Mouse (Mus musculus) neutrophil, adult 5-6 weeks (primary cell): Measurements from ENCODE around the gene Tmpo. TPM values are rescaled to one million over a fixed set of nuclear protein-coding genes. Genes with fewer than 3 reads are reported as not detected.
A peak's percentile ranks its signal among the peaks of the same experiment; 100 is the strongest.

Experiments
- ATAC-seq: fragments of 151-379, 151-347 bp; 2 replicates; pipeline ENCODE4 v1.8.0; 2017; ENCODE audit warnings: mild to moderate bottlenecking, moderate TSS enrichment; ENCODE audit not compliant: insufficient number of reproducible peaks, poor library complexity, low FRiP score, severe bottlenecking; ENCODE audit errors: extremely low read depth
- total RNA-seq: library from RNA; stranded (forward); fragments of 200-1000 nt; gene quantifications from 2 replicates; pipeline ENCODE4 v1.2.3, GENCODE M21; 2017

The Tmpo gene
- total RNA-seq, 1 experiment from 2014 or later, result 326 TPM

DNA sequence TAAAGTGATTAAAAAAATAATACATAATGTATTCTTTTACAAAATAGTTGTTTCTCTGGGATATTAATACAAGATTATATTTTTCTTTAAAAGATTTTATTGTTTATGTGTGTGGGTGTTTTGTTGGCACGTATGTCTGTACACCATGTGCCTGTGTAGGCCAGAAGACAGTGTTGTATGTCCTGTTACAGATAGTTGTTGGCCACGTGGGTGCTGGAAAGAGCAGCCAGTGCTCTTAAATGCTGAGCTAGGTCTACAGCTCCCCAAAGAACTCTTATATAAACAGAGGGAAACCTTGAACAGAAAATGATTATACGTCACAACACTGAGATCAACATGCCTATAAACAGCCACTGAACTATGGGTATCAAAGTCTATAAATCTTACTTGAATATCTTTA, 16.6 kb downstream of the Tmpo start:
- no peak for ATAC-seq

DNA sequence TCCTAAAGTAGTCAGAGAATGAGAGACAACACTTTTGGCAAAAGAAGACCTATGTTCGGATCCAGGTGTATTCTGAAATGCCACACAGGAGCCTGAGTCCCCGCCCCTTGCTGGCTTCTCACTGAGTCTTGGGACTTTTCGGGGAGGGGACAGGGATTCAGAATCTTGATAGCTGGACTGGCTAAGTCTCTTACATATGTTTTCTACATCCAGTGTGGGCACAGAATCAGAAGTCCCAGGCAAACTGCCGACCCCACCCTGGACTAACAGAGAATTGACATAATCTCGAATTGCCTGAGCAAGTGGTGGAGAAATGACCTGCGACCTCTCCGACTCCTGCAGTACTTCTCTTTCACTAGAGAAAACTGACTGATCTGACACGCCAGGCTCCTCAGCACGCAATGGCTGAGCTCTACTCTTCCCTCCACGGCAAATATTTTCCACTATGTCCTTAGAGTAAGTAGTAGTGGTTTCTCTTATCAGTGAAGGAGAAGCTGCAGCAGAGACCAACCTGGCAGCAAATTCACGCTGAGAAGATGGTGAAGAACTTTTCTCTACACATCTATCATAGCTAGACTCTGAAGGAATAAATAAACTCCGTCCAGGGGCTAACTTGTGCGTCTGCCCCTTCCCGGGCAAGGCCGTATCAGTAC, 18.5 kb downstream of the Tmpo start:
- ATAC-seq, result no peak

DNA sequence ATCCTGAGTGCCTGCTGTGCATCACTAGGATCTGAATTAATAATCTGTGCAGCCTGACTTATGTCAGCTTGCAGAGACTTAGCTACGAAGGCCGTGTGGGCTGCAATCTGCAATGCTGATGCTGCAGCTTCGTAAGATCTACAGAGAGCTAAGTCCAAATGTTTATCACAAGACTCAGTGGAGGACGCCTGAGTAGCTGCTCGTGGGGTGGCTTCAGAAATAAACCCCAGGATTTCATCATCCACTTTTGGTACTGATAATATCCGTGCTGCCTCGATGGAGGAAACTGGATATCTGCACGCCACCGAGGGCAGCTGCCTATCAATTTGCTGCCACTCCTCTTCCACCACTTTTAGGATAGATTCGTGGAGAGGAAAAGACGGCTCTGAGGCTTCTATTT, 19.0 kb downstream of the Tmpo start:
- no peak for ATAC-seq

DNA sequence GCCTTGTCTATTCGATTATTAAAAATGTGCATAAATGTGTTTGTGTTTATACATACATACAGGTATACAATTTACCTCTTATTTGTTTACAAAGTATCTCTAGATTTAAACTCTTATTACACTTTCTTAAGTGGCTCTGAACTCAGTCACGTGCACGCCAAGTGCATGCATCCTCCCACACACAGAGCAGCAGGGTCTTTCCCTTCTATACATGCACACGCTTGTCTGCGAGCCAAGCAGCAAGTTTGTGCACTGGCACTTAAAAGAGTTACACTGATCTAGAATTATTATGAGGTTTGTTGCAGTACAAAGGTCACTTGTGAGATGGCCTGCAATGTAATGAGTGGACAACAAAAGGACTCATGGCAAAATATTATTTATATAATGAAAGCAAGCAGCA, 20.1 kb downstream of the Tmpo start:
- ATAC-seq, result no peak

DNA sequence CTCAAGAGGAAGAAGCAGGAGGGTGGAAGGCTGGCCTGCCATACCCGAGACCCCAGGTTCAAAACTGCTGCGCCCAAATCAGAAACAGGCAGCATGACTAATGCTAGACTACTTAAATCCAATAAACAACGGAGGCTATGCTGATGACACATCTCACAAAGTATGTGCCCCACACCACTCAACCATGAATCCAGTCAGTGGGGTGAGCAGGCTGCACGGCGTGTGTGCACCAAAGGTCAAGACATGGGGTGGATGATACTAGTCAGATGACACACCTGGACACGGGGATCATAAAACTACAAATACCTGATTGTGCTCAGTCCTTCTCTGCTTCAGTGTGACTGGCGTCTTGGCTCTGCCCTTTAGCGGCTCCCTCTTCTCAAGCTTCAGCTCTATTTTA, 22.7 kb downstream of the Tmpo start:
- ATAC-seq, result no peak

DNA sequence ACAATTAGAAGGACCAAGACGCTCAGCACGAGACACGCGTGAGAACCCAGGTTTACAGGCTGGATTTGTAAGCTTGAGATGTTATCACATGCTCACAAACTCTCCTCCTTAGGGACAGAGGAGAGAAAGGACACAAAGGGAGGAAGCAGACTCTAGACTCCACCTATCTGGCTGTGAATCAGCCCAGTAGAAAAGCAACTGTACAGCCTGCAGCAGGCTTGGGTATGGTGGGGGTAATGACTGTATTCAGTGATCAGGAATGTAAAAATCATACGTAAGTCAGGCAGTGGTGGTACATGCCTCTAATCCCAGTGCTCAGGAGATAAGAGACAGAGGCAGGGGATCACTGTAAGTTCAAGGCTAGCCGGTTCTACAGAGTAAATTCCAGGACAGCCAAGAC, 24.8 kb downstream of the Tmpo start:
- ATAC-seq, result no peak

DNA sequence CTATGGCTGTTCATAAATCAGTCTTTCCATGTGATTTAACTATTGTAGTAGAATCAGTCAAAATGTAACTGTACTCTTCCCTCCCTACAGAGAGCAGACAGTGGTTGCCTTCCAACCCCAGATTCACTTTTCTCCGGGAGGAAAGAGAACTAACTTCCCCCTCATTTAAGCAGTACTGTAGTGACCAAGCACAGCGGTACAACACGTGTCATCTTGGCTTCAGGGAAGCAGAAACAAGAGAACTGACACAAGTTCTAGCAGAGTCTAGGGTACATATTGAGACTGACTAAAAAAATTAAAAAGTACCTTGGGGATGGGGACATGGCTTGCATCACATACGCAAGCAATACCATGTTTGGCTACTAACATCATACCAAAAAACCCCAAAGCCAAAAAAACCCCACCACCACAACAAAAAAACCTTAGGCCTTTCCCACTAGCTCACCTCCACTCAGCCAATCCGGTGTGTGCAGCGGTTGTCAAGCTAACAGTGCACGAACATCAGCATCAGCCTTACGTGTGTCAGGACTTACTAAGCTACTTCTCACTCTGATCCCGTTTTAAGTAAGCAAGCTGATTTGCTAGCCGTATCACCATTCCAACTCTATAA, 27.1 kb downstream of the Tmpo start:
- no peak for ATAC-seq

DNA sequence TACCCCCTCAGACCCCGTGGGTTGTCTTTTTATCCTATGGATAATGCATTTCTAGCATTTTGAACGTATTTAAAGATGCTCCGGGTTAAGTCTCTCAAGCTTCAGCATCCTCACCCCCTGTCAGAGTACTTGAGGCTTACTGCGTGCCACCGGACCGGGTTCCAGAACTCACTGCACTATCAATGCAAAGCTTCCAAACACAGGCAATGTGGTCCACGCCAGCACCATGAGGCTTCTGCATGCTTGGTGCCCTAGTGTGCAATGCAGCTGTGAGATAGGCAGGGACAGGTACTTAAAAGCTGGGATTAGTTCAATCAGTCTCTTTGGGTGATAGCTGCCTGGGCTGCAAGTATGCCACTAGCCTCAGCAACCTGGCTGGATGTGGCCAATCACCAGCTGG, 35.7 kb downstream of the Tmpo start:
- ATAC-seq, result no peak

DNA sequence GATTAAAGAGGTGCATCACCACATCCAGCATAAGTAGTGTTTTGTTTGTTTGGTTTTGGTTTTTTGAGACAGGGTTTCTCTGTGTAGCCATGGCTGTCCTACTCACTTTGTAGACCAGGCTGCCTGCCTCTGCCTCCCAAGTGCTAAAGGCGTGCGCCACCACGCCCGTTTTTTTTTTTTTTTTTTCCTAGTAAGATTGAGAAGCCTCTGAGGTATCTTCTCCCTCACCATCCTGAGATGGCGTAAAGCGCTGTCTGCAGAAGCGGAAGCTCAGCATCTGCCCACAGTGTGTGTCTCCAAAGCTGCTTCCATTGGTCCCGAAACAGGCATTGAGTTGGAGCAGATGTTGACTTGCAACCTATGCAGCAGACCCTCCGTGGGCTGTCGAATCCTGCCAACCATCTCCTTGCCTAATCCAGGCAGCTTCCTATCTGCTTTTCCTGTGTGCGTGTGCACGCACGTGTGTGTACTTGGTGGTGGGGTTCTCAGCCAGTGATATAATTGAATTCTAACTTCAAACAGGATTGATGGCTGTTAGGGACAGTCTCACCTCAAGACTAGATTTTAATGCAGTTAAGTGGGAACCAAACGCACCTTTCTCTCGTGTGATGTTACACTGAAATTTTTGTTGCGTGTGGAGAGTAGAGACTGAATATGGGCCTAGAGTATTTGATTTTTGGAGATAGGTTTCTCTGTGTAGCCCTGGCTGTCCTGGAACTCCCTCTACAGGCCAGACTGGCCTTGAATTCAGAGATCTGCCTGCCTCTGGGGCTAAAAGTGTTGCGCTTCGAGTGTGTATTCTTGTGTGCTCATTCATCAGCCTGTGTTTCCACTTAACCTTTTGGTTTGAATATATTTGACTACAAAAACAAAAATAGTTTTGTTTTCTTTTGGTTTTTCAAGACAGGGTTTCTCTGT, 37.5 kb downstream of the Tmpo start:
- ATAC-seq, result no peak

DNA sequence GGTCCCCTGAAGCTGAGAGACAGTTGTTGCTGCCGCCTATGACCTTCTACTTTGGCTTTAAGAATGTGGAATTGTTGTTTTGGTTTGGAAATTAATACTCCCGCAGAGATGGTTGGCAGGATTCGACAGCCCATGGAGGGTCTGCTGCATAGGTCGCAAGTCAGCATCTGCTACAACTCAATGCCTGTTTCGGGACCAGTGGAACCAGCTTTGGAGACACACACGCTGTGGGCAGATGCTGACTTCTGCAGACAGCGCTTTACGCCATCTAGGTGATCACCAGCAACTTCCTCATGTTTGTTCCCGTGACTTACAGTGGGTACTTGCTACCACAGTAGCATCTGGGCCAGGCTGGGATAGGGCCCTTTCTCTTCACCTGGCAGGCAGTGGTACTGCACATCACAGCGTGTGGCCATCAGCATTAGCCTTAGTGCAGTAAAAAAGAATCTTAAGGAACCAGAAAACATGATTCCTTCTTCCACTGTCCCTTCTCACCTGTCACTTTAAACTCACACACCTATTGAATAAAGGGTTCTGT, 38.4 kb downstream of the Tmpo start:
- ATAC-seq, result peak; percentile 64

DNA sequence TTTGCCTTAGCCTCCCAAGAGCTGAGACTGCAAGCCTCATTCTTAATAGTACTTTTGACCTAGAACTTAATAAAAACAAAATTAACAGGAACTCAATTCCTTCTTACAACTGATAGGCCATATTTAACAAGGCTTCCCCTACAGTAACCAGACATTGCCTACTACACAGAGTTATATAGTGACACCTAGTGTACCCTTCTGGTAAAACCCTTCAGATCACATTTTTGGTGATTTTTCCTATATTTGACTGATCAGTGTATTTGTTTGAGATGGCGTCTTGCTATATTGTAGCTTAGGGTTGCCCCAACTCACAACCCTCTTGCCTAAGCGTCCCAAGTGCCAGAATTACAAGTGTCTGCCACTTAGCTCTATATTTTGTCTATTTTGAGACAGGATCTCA, 39.6 kb downstream of the Tmpo start:
- peak; percentile 74 for ATAC-seq

DNA sequence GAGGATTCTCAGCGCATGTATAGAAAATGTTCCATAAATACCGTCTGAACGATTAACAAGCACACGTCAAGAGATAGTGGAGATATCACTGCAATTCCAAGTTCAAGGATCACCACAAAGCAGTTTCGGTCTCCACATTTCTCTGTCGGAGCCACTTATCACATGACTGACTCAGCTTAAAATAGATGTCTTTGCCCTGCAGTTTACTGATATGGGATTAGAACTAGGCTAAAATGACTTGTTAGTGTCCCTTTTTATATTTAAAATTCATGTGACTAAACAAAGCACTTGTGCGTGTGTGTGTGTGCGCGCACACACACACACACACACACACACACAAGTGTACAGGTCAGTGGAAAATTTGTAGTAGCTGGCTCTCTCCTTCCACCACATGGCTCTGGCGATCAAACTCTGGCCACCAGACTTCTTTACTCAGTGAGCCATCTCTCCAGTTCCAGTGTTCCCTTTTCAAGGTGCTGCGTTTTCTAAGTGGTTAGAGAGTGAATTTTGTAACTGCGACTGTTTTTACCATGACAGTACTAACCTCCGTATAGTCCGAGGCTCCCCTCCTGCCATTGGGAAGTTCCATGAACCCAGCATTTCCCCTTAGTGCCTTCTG, 41.9 kb downstream of the Tmpo start:
- ATAC-seq, result no peak

DNA sequence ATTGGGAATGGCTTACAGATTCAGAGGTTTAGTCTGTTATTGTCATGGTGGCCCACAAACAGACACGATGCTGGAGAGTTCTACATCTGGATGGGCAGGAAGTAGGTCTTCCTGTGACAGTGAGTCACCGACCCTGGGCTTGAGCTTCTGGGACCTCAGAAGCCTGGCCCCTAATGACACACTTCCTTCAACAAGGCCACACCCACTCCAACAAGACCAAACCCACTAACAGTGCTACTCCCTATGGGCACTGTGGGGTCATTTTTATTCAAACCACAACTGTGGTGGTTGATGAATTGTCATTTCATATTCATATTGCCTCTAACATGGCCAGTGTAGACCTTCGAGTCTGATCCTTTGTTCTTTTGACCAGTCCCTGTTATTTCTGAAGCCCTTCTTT, 42.8 kb downstream of the Tmpo start:
- peak; percentile 47; the same call in 1 of the 2 replicates for ATAC-seq

DNA sequence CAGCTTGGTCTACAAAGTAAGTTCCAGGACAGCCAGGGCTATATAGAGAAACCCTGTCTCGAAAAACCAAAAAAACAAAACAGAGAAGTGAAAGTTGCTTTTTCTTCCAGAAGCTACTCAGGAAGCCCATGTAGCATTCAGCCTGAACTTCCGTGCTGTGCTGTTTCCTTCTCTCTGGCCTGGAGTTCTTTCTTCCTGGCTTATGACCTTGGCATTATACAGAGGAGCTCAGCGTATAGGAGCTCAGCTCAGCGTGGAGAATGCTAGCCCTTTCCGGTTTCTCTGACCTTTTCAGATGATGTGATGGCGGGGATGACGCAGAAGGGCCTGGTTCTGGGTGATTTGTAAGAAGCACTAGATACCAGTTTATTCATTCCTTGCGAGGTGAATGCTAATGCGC, 43.7 kb downstream of the Tmpo start:
- peak; percentile 56 for ATAC-seq

DNA sequence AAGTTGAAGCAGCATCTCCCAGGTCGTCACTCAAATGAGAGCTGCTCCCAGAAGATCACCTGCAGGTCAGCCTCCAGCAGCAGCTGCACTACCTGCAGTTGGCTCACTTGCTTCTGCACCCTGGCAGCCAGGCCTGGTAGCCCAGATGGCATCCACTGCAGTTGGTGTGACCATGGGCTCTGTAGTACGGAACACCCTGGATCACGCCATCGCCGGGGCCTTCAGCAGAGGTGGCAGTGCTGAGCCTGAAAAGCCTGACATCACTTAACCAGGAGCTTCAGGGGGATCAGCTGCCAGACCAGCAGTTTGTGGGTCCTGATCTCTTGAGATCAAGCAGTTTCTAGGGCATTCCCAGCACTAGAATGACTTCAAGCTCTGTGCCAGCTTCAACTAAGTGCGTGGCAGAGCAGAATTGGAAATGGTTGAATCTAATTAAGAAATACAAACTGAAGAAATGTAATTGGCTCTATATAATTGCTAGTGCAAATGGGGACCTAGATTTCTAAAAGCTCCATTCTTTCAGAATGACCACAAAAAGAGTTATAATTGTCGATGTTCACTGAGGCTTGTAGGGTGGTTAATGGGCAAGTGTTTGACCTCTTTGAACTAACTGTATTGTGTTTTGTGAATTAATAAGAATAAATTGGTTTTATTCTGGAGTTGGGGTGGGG, 45.7 kb downstream of the Tmpo start:
- no peak for ATAC-seq

DNA sequence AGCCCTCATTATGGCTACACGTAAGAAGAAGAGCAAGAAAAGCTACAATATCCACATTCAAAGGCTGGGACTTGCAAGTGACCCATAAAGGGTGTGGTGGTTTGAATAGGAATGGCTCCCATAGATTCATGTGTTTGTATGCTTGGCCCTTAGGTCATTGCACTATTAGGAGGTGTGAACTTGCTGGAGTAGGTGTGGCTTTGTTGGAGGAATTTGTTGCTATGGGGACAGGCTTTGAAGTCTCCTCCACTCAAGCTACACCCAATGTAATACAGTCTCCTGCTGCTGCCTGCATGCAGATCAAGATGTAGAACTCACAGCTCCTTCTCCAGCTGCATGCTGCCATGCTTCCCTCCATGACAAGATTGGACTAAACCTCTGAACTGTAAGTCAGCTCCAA, 49.5 kb downstream of the Tmpo start:
- no peak for ATAC-seq

DNA sequence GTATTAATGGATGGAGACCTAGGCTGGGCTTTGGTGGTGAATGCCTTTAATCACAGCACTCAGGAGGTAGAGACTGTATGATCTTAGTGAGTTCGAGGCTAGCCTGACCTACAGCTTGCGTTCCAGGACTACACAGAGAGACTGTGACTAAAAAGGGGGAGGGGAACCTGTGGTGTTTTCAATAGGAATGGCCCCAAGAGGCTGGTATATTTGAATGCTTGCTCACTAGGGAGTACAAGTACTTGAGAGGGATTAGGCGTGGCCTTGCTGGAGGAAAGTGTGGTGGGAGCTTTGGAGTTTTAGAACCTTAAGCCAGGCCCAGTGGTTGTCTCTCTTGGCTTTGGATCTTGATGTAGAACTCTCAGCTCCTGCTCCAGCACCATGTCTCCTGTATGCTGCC, 50.3 kb downstream of the Tmpo start:
- no peak for ATAC-seq

DNA sequence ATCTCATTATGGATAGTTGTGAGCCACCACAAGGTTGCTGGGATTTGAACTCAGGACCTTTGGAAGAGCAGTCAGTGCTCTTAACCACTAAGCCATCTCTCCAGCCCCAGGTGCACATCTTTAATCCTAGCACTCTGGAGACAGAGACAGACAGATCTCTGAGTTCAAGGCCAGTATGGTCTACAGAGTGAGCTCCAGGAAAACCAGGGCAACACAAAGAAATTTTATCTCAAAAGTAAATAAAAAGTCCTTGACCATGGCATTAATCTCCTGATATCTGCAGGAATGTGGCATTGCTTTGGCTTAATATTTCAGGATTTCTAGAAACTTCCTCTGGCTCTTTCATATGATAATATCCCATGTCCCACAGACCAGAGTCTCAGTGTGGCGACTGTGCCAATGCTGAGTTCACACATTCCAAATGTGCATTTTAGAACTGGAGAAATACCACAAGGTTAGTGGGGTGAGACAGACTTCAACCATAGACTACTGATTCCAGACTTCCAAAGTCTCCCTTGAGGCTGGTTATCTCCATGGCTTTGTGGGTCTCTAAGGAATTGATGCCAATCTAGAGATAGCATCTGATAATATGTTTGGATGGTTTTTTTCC, 52.5 kb downstream of the Tmpo start:
- ATAC-seq, result no peak

DNA sequence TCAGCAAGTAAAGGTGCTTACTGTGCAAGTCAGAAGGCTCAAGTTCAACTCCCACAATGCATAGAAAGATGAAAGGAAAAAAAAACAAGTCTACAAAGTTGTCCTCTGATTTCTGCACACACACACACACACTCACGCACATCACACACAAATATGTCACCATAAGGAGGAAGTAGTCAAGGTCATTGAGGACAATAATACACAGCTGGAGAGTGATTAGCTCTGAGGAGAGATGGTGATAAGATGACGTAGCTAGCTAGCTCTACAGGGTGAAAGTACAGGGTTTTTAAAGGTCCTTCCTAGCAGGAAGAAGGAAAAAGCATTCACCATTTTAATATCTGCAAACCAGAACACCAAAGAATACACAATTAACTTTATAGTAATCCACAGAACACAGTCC, 53.7 kb downstream of the Tmpo start:
- no peak for ATAC-seq
